In the genomic region with DNA sequence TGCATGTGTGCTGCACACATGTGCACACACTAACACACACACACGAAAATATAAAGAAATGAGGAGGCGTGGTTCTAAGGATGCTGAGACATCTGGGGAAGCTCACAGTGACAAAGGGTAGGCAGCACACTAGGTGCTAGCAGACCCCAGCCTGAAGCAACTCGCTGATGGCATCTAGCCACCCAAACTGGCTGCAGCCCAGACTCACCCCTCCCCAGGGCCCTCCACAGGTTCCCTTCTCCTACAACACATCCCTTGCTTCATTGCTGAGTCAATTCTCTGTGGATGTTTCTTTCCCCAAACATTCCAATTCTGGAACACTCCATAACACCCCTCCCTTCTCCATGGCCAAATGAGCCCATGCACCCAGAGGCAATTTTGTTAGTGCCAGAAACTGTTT, we compare ENCODE assay signal across 14 mouse cellular contexts.
A peak's percentile ranks its signal among the peaks of the same experiment; 100 is the strongest.
DNase-seq lines count a peak whose midpoint lies in the region.
"Had no signal": no experiment of that assay in that cellular context is flagged by ENCODE, and none has a peak within 500 bp of the region (broad histone marks: within the 10 kb centered on the region; RNA-seq: fewer than 3 reads in every experiment).

No protein-coding gene starts in this region.

- DNase-seq in adrenal gland, postnatal 10 days = peak; percentile 81
- DNase-seq in adrenal gland, postnatal 4 days (ENCODE audit: low spot score in 2 of 2) = no peak
- peak; percentile 32 to 33 for DNase-seq in cerebellum, postnatal 14 days
- DNase-seq in cerebellum, adult 11 months = no peak
- DNase-seq in NIH3T3 (ENCODE audit: low read depth) = peak; percentile 62
- DNase-seq in urinary bladder, postnatal 10 days (ENCODE audit: low spot score) = no peak
- no peak for DNase-seq in layer of hippocampus, adult 18-20 months (ENCODE audit: low spot score in 2 of 2)
- DNase-seq: cerebellum, adult 18-20 months; cerebellum, adult 9-11 months; gastrocnemius, postnatal 25 days; heart, postnatal 14 days; heart, postnatal 4 days; kidney, adult 18-20 months; kidney, adult 9 months had no signal

Comparison
In these comparisons a context has a peak if more than half of its experiments do, and no peak if none do; other contexts are left out.
1. DNase-seq: peak in adrenal gland, postnatal 10 days (single experiment), cerebellum, postnatal 14 days (2 of 2) and NIH3T3 (single experiment); none in adrenal gland, postnatal 4 days (0 of 2), cerebellum, adult 11 months (single experiment), urinary bladder, postnatal 10 days (single experiment) and layer of hippocampus, adult 18-20 months (0 of 2).